Mouse (Mus musculus) Patski (cell line): Measurements from ENCODE around the gene Cox7a2l. TPM values are rescaled to one million over a fixed set of nuclear protein-coding genes. Genes with fewer than 3 reads are reported as not detected.

Experiments
- ATAC-seq: fragments of 100-300 bp; one replicate; pipeline ENCODE4 v1.8.0; 2021
- CTCF ChIA-PET: fragments of 350-600 bp; sonication (Branson Sonifier 250); formaldehyde crosslinking; loops from one replicate; lab custom pipeline; 2022; ENCODE audit warnings: inconsistent platforms; lab: Charles Lee
- POLR2A ChIA-PET: fragments of 350-600 bp; sonication (Branson Sonifier 250); formaldehyde crosslinking; loops from one replicate; lab custom pipeline; 2022; ENCODE audit warnings: antibody characterized with exemption, inconsistent platforms; lab: Charles Lee
- DNase-seq: peaks from one replicate; pipeline ENCODE4 v3.0.0-alpha.2; 2011; ENCODE audit warnings: low read depth, low spot score
- H3K27me3 ChIP-seq: fragments of 371-371 bp; one replicate; pipeline ENCODE4 v1.5.1; 2021
- CTCF ChIP-seq: fragments of 100-300 bp; IDR thresholded peaks from one replicate; pipeline ENCODE4 v1.5.1; 2021
- in situ Hi-C: fragments of 300-500 bp; cut with MboI; formaldehyde crosslinking; loops from 3 replicates; pipeline ENCODE4 v1.11.1; 2018; ENCODE audit warnings: low pct_unique_long_range_greater_than_20kb, mixed read lengths
- polyA plus RNA-seq: library from polyadenylated mRNA; unstranded; gene quantifications from one replicate; pipeline ENCODE4 v1.2.3, GENCODE M21; 2021

Cox7a2l gene
- polyA plus RNA-seq, 1 experiment from 2014 or later = 279 TPM

GRCm38 (mm10) chr17:83545756-83546742 is 28.9 kb upstream of the Cox7a2l start:
- ChIA-PET CTCF (interaction anchor here (0.7 kb wide), 1 partner anchor 13 kb away, joined by 3 read pairs; no protein-coding TSS in a partner anchor), POLR2A (no interaction called here)
- no peak for TF ChIP-seq CTCF
- no peak for ATAC-seq
- DNase-seq = no peak
- in situ Hi-C loops = no loop called here
- H3K27me3 ChIP-seq = no peaks in the 10 kb centered on the region

- POLR2A ChIA-PET = no interaction called here
- in situ Hi-C loops = no loop called here
- DNase-seq = no peak
- no peak for ATAC-seq
- TF ChIP-seq CTCF = no peak
- CTCF ChIA-PET = no interaction called here
- no peaks in the 10 kb centered on the region for H3K27me3 ChIP-seq
Observed at GRCm38 (mm10) chr17:83545259-83545658, 28.1 kb upstream of the Cox7a2l start.

- in situ Hi-C loops = no loop called here
- ChIA-PET CTCF (interaction anchor here (1.5 kb wide), 1 partner anchor 38 kb away, joined by 6 read pairs; no protein-coding TSS in a partner anchor), POLR2A (no interaction called here)
- H3K27me3 ChIP-seq = no peaks in the 10 kb centered on the region
- no peak for ATAC-seq
- DNase-seq = no peak
- TF ChIP-seq CTCF = no peak
Observed at GRCm38 (mm10) chr17:83542424-83542823, 25.3 kb upstream of the Cox7a2l start.

- ATAC-seq (peak; percentile 75), DNase-seq (no peak)
- TF ChIP-seq CTCF = no peak
- POLR2A ChIA-PET = no interaction called here
- CTCF ChIA-PET = interaction anchor here (1.2 to 1.7 kb wide), 3 partner anchors 13 to 31 kb away, joined by 3 to 4 read pairs (median 3); no protein-coding TSS in a partner anchor
- H3K27me3 ChIP-seq = no peaks in the 10 kb centered on the region
- in situ Hi-C loops = no loop called here
Observed at GRCm38 (mm10) chr17:83539262-83540037, 22.3 kb upstream of the Cox7a2l start.

GRCm38 (mm10) chr17:83538694-83539093 is 21.6 kb upstream of the Cox7a2l start:
- CTCF ChIA-PET = interaction anchor here (1.3 to 1.7 kb wide), 2 partner anchors 25 to 30 kb away, joined by 3 read pairs; no protein-coding TSS in a partner anchor
- POLR2A ChIA-PET = no interaction called here
- no peaks in the 10 kb centered on the region for H3K27me3 ChIP-seq
- in situ Hi-C loops = no loop called here
- ATAC-seq = peak; percentile 55
- no peak for DNase-seq
- no peak for TF ChIP-seq CTCF

GRCm38 (mm10) chr17:83538141-83538540 is 21.0 kb upstream of the Cox7a2l start:
- ChIA-PET POLR2A (no interaction called here), CTCF (interaction anchor here (1.7 kb wide), 1 partner anchor 30 kb away, joined by 3 read pairs; no protein-coding TSS in a partner anchor)
- in situ Hi-C loops = no loop called here
- DNase-seq (no peak), ATAC-seq (no peak)
- no peaks in the 10 kb centered on the region for H3K27me3 ChIP-seq
- TF ChIP-seq CTCF = no peak

- ChIA-PET POLR2A (no interaction called here), CTCF (interaction anchor here (0.7 to 1.4 kb wide), 3 partner anchors 10 to 20 kb away, joined by 3 to 4 read pairs (median 3); no protein-coding TSS in a partner anchor)
- TF ChIP-seq CTCF = no peak
- in situ Hi-C loops = no loop called here
- ATAC-seq (no peak), DNase-seq (no peak)
- H3K27me3 ChIP-seq = no peaks in the 10 kb centered on the region
Observed at GRCm38 (mm10) chr17:83533150-83533549, 16.0 kb upstream of the Cox7a2l start.

- POLR2A ChIA-PET = interaction anchor here (0.8 kb wide), 1 partner anchor 8 kb away, joined by 3 read pairs; no protein-coding TSS in a partner anchor
- ATAC-seq (no peak), DNase-seq (no peak)
- TF ChIP-seq CTCF = no peak
- CTCF ChIA-PET = interaction anchor here (1.1 kb wide), 1 partner anchor 9 kb away, joined by 5 read pairs; no protein-coding TSS in a partner anchor
- no peaks in the 10 kb centered on the region for H3K27me3 ChIP-seq
- in situ Hi-C loops = no loop called here
Observed at GRCm38 (mm10) chr17:83527651-83528381, 10.7 kb upstream of the Cox7a2l start.

GRCm38 (mm10) chr17:83526624-83527532 is 9.7 kb upstream of the Cox7a2l start:
- ChIA-PET CTCF (interaction anchor here (1.4 kb wide), 1 partner anchor 13 kb away, joined by 4 read pairs; no protein-coding TSS in a partner anchor), POLR2A (interaction anchor here (0.8 kb wide), 1 partner anchor 9 kb away, joined by 3 read pairs; no protein-coding TSS in a partner anchor)
- TF ChIP-seq CTCF = no peak
- in situ Hi-C loops = no loop called here
- DNase-seq (no peak), ATAC-seq (no peak)
- no peaks in the 10 kb centered on the region for H3K27me3 ChIP-seq
